Mouse (Mus musculus) neural tube, embryonic 15.5 days (tissue): ENCODE results near the gene Trim62. TPM values are rescaled to one million over a fixed set of nuclear protein-coding genes. Genes with fewer than 3 reads are reported as not detected.

Experiments used
- ATAC-seq: fragments of 200-750 bp; cut with Nextera tagmentation; 2 replicates; pipeline ENCODE4 v1.8.0; 2017; ENCODE audit warnings: mild to moderate bottlenecking, moderate TSS enrichment, moderate library complexity; ENCODE audit not compliant: low FRiP score
- H3K27ac ChIP-seq: fragments of 300-500 bp; sonication (generic); replicated peaks from 2 replicates; pipeline ENCODE4 v1.5.1; 2015; ENCODE audit warnings: mild to moderate bottlenecking, inconsistent platforms
- H3K27me3 ChIP-seq: fragments of 300-500 bp; sonication (generic); replicated peaks from 2 replicates; pipeline ENCODE4 v1.6.1; 2015; ENCODE audit warnings: inconsistent platforms
- H3K36me3 ChIP-seq: fragments of 300-500 bp; sonication (generic); 2 replicates; pipeline ENCODE4 v1.6.1; 2015; ENCODE audit warnings: inconsistent platforms
- H3K4me1 ChIP-seq: fragments of 300-500 bp; sonication (generic); 2 replicates; pipeline ENCODE4 v1.6.1; 2015; ENCODE audit warnings: inconsistent platforms
- H3K4me2 ChIP-seq: fragments of 300-500 bp; sonication (generic); 2 replicates; pipeline ENCODE4 v1.6.1; 2015; ENCODE audit warnings: inconsistent platforms, mild to moderate bottlenecking, moderate library complexity
- H3K4me3 ChIP-seq: fragments of 300-500 bp; sonication (generic); replicated peaks from 2 replicates; pipeline ENCODE4 v1.5.1; 2015; ENCODE audit warnings: mild to moderate bottlenecking, inconsistent platforms
- H3K9ac ChIP-seq: fragments of 300-500 bp; sonication (generic); replicated peaks from 2 replicates; pipeline ENCODE4 v1.6.1; 2015; ENCODE audit warnings: mild to moderate bottlenecking, inconsistent platforms
- H3K9me3 ChIP-seq: fragments of 300-500 bp; sonication (generic); replicated peaks from 2 replicates; pipeline ENCODE4 v1.6.1; 2016; ENCODE audit warnings: inconsistent platforms
- WGBS: fragments of 180-500 bp; shearing (Covaris S2); methylation state at CpG from one replicate; pipeline ENCODE4 v1.1.7; 2015; ENCODE audit warnings: mixed read lengths; 5-methylcytosine and 5-hydroxymethylcytosine counted together
- polyA plus RNA-seq: library from polyadenylated mRNA; unstranded; fragments of >200 nt; fragmentation: Nextera tagmentation; extraction: Ambion mirVana; gene quantifications from 2 replicates; pipeline ENCODE4 v1.2.1, GENCODE M21; 2015

Trim62 gene
- polyA plus RNA-seq, 1 experiment from 2014 or later = 25.5 TPM

- H3K9ac ChIP-seq = no peak overlapping the region
- H3K4me1 ChIP-seq = peaks cover 10% of the 10 kb centered on the region; the same call in 1 of the 2 replicates
- H3K4me3 ChIP-seq = peak overlapping the region; percentile 8; the same call in 1 of the 2 replicates
- H3K4me2 ChIP-seq = peak overlapping the region; percentile 34
- H3K9me3 ChIP-seq = no peaks in the 10 kb centered on the region
- no peaks in the 10 kb centered on the region for H3K27me3 ChIP-seq
- no peak overlapping the region for H3K27ac ChIP-seq
- WGBS = 19% methylated on average over 18 of the region's 18 CpGs
- H3K36me3 ChIP-seq = no peaks in the 10 kb centered on the region
- ATAC-seq = no peak
These were observed 64.0 kb downstream of the Trim62 start for GRCm38 (mm10) chr4:128947326-128947933.

GRCm38 (mm10) chr4:128948137-128948674 lies 64.8 kb downstream of the Trim62 start:
- 30% methylated on average over 6 of the region's 6 CpGs for WGBS
- Histone ChIP-seq H3K36me3 (no peaks in the 10 kb centered on the region), H3K4me1 (peaks cover 10% of the 10 kb centered on the region; the same call in 1 of the 2 replicates), H3K27ac (no peak overlapping the region), H3K4me3 (no peak overlapping the region), H3K9ac (no peak overlapping the region), H3K4me2 (no peak overlapping the region), H3K27me3 (no peaks in the 10 kb centered on the region), H3K9me3 (no peaks in the 10 kb centered on the region)
- no peak for ATAC-seq

GRCm38 (mm10) chr4:128949470-128950005 lies 66.2 kb downstream of the Trim62 start:
- ATAC-seq = no peak
- 47% methylated on average over 15 of the region's 15 CpGs for WGBS

GRCm38 (mm10) chr4:128950461-128950860 lies 67.1 kb downstream of the Trim62 start:
- 77% methylated on average over 5 of the region's 5 CpGs for WGBS
- no peak overlapping the region for H3K9ac ChIP-seq
- H3K27me3 ChIP-seq = no peaks in the 10 kb centered on the region
- no peaks in the 10 kb centered on the region for H3K9me3 ChIP-seq
- H3K4me2 ChIP-seq = no peak overlapping the region
- H3K27ac ChIP-seq = no peak overlapping the region
- H3K36me3 ChIP-seq = no peaks in the 10 kb centered on the region
- H3K4me1 ChIP-seq = peaks cover 12% of the 10 kb centered on the region; the same call in 1 of the 2 replicates
- no peak for ATAC-seq
- no peak overlapping the region for H3K4me3 ChIP-seq

More at GRCm38 (mm10) chr4:128949470-128950005, 66.2 kb downstream of the Trim62 start:
- H3K27ac ChIP-seq = no peak overlapping the region
- no peaks in the 10 kb centered on the region for H3K36me3 ChIP-seq
- H3K9me3 ChIP-seq = no peaks in the 10 kb centered on the region
- H3K4me3 ChIP-seq = no peak overlapping the region
- H3K4me1 ChIP-seq = peaks cover 10% of the 10 kb centered on the region; the same call in 1 of the 2 replicates
- no peak overlapping the region for H3K4me2 ChIP-seq
- H3K27me3 ChIP-seq = no peaks in the 10 kb centered on the region
- no peak overlapping the region for H3K9ac ChIP-seq

GRCm38 (mm10) chr4:128953851-128954250 lies 70.5 kb downstream of the Trim62 start:
- H3K27me3 ChIP-seq = no peaks in the 10 kb centered on the region
- no peaks in the 10 kb centered on the region for H3K9me3 ChIP-seq
- no peak overlapping the region for H3K9ac ChIP-seq
- 79% methylated on average over 5 of the region's 5 CpGs for WGBS
- no peak for ATAC-seq
- H3K27ac ChIP-seq = no peak overlapping the region
- H3K4me2 ChIP-seq = no peak overlapping the region
- H3K4me1 ChIP-seq = peaks cover 19% of the 10 kb centered on the region
- H3K4me3 ChIP-seq = no peak overlapping the region
- H3K36me3 ChIP-seq = no peaks in the 10 kb centered on the region

- H3K4me1 ChIP-seq = peaks cover 38% of the 10 kb centered on the region
- no peaks in the 10 kb centered on the region for H3K27me3 ChIP-seq
- H3K4me3 ChIP-seq = no peak overlapping the region
- no peaks in the 10 kb centered on the region for H3K9me3 ChIP-seq
- 41% methylated on average over 11 of the region's 11 CpGs for whole genome bisulfite sequencing
- H3K4me2 ChIP-seq = no peak overlapping the region
- no peak for ATAC-seq
- no peak overlapping the region for H3K9ac ChIP-seq
- no peaks in the 10 kb centered on the region for H3K36me3 ChIP-seq
- H3K27ac ChIP-seq = peak overlapping the region; percentile 47
These were observed 74.0 kb downstream of the Trim62 start for GRCm38 (mm10) chr4:128957155-128957911.

GRCm38 (mm10) chr4:128958156-128958555 lies 74.8 kb downstream of the Trim62 start:
- WGBS = 85% methylated on average over 11 of the region's 11 CpGs
- Histone ChIP-seq H3K4me3 (no peak overlapping the region), H3K27ac (no peak overlapping the region), H3K27me3 (no peaks in the 10 kb centered on the region), H3K4me1 (peaks cover 45% of the 10 kb centered on the region), H3K9me3 (no peaks in the 10 kb centered on the region), H3K9ac (no peak overlapping the region), H3K36me3 (no peaks in the 10 kb centered on the region), H3K4me2 (no peak overlapping the region)
- ATAC-seq = no peak

GRCm38 (mm10) chr4:128958849-128959248 lies 75.5 kb downstream of the Trim62 start:
- H3K4me1 ChIP-seq = peaks cover 46% of the 10 kb centered on the region
- H3K27ac ChIP-seq = no peak overlapping the region
- no peaks in the 10 kb centered on the region for H3K36me3 ChIP-seq
- H3K4me3 ChIP-seq = no peak overlapping the region
- H3K9me3 ChIP-seq = no peaks in the 10 kb centered on the region
- no peak overlapping the region for H3K9ac ChIP-seq
- no peaks in the 10 kb centered on the region for H3K27me3 ChIP-seq
- no peak for ATAC-seq
- WGBS = 58% methylated on average over 8 of the region's 8 CpGs
- no peak overlapping the region for H3K4me2 ChIP-seq

- H3K9ac ChIP-seq = no peak overlapping the region
These were observed 76.3 kb downstream of the Trim62 start for GRCm38 (mm10) chr4:128959676-128960075.

More at GRCm38 (mm10) chr4:128959676-128960075, 76.3 kb downstream of the Trim62 start:
- H3K4me1 ChIP-seq = peaks cover 46% of the 10 kb centered on the region
- ATAC-seq = no peak
- no peaks in the 10 kb centered on the region for H3K36me3 ChIP-seq
- 89% methylated on average over 17 of the region's 17 CpGs for WGBS
- no peak overlapping the region for H3K4me3 ChIP-seq
- no peaks in the 10 kb centered on the region for H3K9me3 ChIP-seq
- no peaks in the 10 kb centered on the region for H3K27me3 ChIP-seq
- no peak overlapping the region for H3K27ac ChIP-seq
- no peak overlapping the region for H3K4me2 ChIP-seq
